Mouse (Mus musculus): ENCODE data around the gene Plk5. TPM values are rescaled to one million over a fixed set of nuclear protein-coding genes. Genes with fewer than 3 reads are reported as not detected.
A peak's percentile ranks its signal among the peaks of the same experiment; 100 is the strongest.

Gene Plk5
- 6.0 and 17.4 TPM in 2 replicates for total RNA-seq (2012; rRNA removed)

DNA sequence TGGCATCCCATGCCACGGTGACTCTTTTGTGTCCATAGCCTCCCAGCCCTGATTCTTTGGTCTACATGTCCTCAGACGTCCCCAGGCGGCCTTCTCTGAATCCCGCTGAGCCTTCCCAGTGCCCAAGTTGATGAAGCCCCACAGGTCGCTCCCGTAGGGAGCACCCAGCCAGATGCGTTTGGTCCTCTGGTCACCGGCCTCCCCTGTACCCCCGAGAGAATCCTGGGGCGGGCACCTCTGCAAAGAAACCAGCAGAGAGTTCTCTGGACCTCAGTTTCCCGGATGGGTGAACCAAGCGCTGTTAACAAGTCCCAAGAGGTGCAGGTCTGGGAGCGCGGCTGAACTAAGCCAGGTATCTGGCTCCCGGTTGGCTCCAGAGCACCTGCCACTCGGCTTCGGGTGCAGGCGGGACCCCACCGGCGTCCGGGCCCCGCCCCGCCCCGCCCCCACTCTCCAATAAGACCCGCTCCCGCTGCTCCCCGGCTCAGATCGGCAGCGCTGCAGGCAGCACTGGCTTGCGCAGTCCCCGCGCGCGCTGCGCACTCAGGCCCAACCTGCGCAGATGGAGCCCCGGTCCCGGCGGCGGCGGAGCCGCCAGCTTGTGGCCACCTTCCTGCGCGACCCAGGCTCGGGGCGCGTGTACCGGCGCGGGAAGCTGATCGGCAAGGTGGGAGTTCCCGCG, at the start of gene Plk5:
Gene Plk5 (plus strand): TSS at position 459 of the 682 bp plus-strand sequence.
- in situ Hi-C loops (cut with MboI; ENCODE audit: low sequenced_read_pairs in 2 of 2, unreplicated experiment in 2 of 2), result no loop called here
- H3K36me3 ChIP-seq (ENCODE audit: control insufficient read depth, insufficient read depth, low read length, poor library complexity, severe bottlenecking), result no peaks in the 10 kb centered on the region
- TF ChIP-seq MAFK (IDR thresholded peaks at IDR 0.05; ENCODE audit: insufficient read depth, low read depth, low read length) (no peak), HCFC1 (IDR thresholded peaks at IDR 0.05; ENCODE audit: borderline replicate concordance, insufficient read depth, low read length) (no peak), ZNF384 (IDR thresholded peaks at IDR 0.05; ENCODE audit: low read depth, low read length) (no peak), CHD2 (IDR thresholded peaks at IDR 0.05; ENCODE audit: low read depth, low read length) (no peak), ZC3H11A (IDR thresholded peaks at IDR 0.05; ENCODE audit: borderline replicate concordance, low read depth, low read length) (no peak)
- no peak within 1 kb of the TSS for H3K27ac ChIP-seq (ENCODE audit: insufficient read depth, low read depth, low read length, poor library complexity, severe bottlenecking)
- H3K4me3 ChIP-seq (ENCODE audit: insufficient read depth in 1 of 2, low read depth in 1 of 2, low read length in 2 of 2, poor library complexity in 1 of 2, severe bottlenecking in 1 of 2), result peak within 1 kb of the TSS; percentile 48 to 71
- DNase-seq (ENCODE audit: low read depth, low spot score), result no peak
- no peaks in the 10 kb centered on the region for H3K9me3 ChIP-seq (ENCODE audit: control insufficient read depth, insufficient read depth, low read depth, low read length)
- peaks cover 3 to 7% of the 10 kb centered on the region in 2 experiments; a peak in 2 of 4 replicates for H3K4me1 ChIP-seq (ENCODE audit: control insufficient read depth in 2 of 2, insufficient read depth in 2 of 2, low read length in 2 of 2, poor library complexity in 1 of 2)
- H3K9ac ChIP-seq (ENCODE audit: insufficient read depth, low read depth, low read length, poor library complexity, severe bottlenecking), result peak within 1 kb of the TSS; percentile 75

DNA sequence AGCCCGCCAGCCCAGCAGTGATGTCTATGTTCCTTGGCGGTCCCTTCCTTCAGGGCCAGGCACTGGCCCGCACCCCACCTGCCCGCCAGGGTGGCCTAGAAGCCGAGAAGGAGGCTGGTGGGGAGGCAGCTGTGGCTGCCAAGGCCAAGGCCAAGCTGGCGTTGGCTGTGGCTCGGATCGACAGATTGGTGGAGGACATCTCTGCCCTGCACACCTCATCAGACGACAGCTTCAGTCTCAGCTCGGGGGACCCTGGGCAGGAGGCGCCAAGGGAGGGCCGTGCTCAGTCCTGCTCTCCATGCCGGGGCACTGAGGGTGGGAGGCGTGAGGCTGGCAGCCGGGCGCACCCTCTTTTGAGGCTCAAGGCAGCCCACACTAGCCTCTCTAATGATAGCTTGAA, 44.7 kb upstream of the Plk5 start:
- TF ChIP-seq CHD2 (IDR thresholded peaks at IDR 0.05; ENCODE audit: low read depth, low read length), result no peak
- no peak for TF ChIP-seq MAFK (IDR thresholded peaks at IDR 0.05; ENCODE audit: insufficient read depth, low read depth, low read length)
- H3K36me3 ChIP-seq (ENCODE audit: control insufficient read depth, insufficient read depth, low read length, poor library complexity, severe bottlenecking), result no peaks in the 10 kb centered on the region
- H3K4me3 ChIP-seq (ENCODE audit: insufficient read depth in 1 of 2, low read depth in 1 of 2, low read length in 2 of 2, poor library complexity in 1 of 2, severe bottlenecking in 1 of 2), result peak overlapping the region; percentile 34
- H3K27ac ChIP-seq (ENCODE audit: insufficient read depth, low read depth, low read length, poor library complexity, severe bottlenecking), result no peak overlapping the region
- H3K9me3 ChIP-seq (ENCODE audit: control insufficient read depth, insufficient read depth, low read depth, low read length), result no peaks in the 10 kb centered on the region
- H3K4me1 ChIP-seq (ENCODE audit: control insufficient read depth in 2 of 2, insufficient read depth in 2 of 2, low read length in 2 of 2, poor library complexity in 1 of 2), result peaks cover 0 to 24% of the 10 kb centered on the region in 2 experiments; a peak in 2 of 4 replicates
- DNase-seq (ENCODE audit: low read depth, low spot score), result no peak
- in situ Hi-C loops (cut with MboI; ENCODE audit: low sequenced_read_pairs in 2 of 2, unreplicated experiment in 2 of 2), result no loop called here
- 0 out of 2 replicates have a peak overlapping the region, but pooled peaks have one; percentile 5 for H3K9ac ChIP-seq (ENCODE audit: insufficient read depth, low read depth, low read length, poor library complexity, severe bottlenecking)

DNA sequence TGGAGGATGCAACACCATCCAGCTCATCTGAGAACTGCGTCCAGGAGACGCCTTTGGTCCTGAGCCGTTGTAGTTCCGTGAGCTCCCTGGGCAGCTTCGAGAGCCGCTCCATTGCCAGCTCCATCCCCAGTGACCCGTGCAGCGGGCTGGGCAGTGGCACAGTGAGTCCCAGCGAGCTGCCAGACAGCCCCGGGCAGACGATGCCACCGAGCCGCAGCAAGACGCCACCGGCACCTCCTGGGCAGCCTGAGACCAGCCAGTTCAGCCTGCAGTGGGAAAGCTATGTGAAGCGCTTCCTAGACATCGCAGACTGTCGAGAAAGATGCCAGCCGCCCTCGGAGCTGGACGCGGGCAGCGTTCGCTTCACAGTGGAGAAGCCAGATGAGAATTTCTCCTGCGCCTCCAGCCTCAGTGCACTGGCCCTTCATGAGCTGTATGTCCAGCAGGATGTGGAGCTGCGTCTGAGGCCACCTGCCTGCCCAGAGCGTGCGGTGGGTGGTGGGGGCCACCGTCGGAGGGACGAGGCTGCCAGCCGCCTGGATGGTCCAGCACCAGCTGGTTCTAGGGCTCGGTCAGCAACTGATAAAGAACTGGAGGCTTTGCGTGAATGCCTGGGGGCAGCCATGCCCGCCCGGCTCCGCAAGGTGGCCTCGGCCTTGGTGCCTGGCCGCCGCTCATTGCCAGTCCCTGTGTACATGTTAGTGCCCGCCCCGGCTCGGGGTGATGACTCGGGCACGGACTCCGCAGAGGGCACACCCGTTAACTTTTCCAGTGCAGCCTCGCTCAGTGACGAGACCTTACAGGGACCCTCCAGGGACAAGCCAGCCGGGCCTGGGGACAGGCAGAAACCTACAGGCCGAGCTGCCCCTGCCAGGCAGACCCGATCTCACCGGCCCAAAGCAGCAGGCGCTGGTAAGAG, 43.4 kb upstream of the Plk5 start:
- Histone ChIP-seq H3K27ac (ENCODE audit: insufficient read depth, low read depth, low read length, poor library complexity, severe bottlenecking) (no peak overlapping the region), H3K4me1 (ENCODE audit: control insufficient read depth in 2 of 2, insufficient read depth in 2 of 2, low read length in 2 of 2, poor library complexity in 1 of 2) (peaks cover 0 to 24% of the 10 kb centered on the region in 2 experiments; a peak in 2 of 4 replicates), H3K4me3 (ENCODE audit: insufficient read depth in 1 of 2, low read depth in 1 of 2, low read length in 2 of 2, poor library complexity in 1 of 2, severe bottlenecking in 1 of 2) (peak overlapping the region; percentile 44 to 49; a peak in 2 of 4 replicates), H3K9me3 (ENCODE audit: control insufficient read depth, insufficient read depth, low read depth, low read length) (no peaks in the 10 kb centered on the region), H3K9ac (ENCODE audit: insufficient read depth, low read depth, low read length, poor library complexity, severe bottlenecking) (peak overlapping the region; percentile 2; the same call in 1 of the 2 replicates), H3K36me3 (ENCODE audit: control insufficient read depth, insufficient read depth, low read length, poor library complexity, severe bottlenecking) (0 out of 2 replicates have a peak, but pooled peaks cover 3% of the 10 kb centered on the region)
- TF ChIP-seq MAFK (IDR thresholded peaks at IDR 0.05; ENCODE audit: insufficient read depth, low read depth, low read length) (no peak), HCFC1 (IDR thresholded peaks at IDR 0.05; ENCODE audit: borderline replicate concordance, insufficient read depth, low read length) (no peak), ZNF384 (IDR thresholded peaks at IDR 0.05; ENCODE audit: low read depth, low read length) (no peak), ZC3H11A (IDR thresholded peaks at IDR 0.05; ENCODE audit: borderline replicate concordance, low read depth, low read length) (no peak), CHD2 (IDR thresholded peaks at IDR 0.05; ENCODE audit: low read depth, low read length) (no peak)
- in situ Hi-C loops (cut with MboI; ENCODE audit: low sequenced_read_pairs in 2 of 2, unreplicated experiment in 2 of 2), result no loop called here
- no peak for DNase-seq (ENCODE audit: low read depth, low spot score)

DNA sequence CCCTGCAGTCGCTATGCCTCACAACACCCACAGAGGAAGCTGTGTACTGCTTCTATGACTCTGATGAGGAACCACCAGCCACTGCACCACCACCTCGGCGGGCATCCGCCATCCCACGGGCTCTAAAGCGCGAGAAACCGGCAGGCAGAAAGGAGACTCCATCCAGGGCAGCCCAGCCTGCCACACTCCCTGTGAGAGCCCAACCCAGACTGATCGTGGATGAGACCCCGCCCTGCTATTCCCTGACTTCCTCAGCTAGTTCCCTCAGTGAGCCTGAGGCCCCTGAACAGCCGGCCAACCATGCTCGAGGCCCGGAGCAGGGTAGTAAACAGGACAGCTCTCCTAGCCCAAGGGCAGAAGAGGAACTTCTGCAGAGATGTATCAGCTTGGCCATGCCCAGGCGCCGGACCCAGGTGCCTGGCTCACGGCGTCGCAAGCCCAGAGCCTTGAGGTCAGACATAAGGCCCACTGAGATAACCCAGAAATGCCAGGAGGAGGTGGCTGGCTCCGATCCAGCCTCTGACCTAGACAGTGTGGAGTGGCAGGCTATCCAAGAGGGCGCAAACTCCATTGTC, 42.5 kb upstream of the Plk5 start:
- no peak overlapping the region for H3K9ac ChIP-seq (ENCODE audit: insufficient read depth, low read depth, low read length, poor library complexity, severe bottlenecking)
- H3K4me1 ChIP-seq (ENCODE audit: control insufficient read depth in 2 of 2, insufficient read depth in 2 of 2, low read length in 2 of 2, poor library complexity in 1 of 2), result peaks cover 0 to 24% of the 10 kb centered on the region in 2 experiments; a peak in 2 of 4 replicates
- no peak for DNase-seq (ENCODE audit: low read depth, low spot score)
- in situ Hi-C loops (cut with MboI; ENCODE audit: low sequenced_read_pairs in 2 of 2, unreplicated experiment in 2 of 2), result no loop called here
- no peak for TF ChIP-seq MAFK (IDR thresholded peaks at IDR 0.05; ENCODE audit: insufficient read depth, low read depth, low read length)
- H3K27ac ChIP-seq (ENCODE audit: insufficient read depth, low read depth, low read length, poor library complexity, severe bottlenecking), result no peak overlapping the region
- no peaks in the 10 kb centered on the region for H3K9me3 ChIP-seq (ENCODE audit: control insufficient read depth, insufficient read depth, low read depth, low read length)
- H3K4me3 ChIP-seq (ENCODE audit: insufficient read depth in 1 of 2, low read depth in 1 of 2, low read length in 2 of 2, poor library complexity in 1 of 2, severe bottlenecking in 1 of 2), result peak overlapping the region; percentile 44 to 49; a peak in 2 of 4 replicates
- H3K36me3 ChIP-seq (ENCODE audit: control insufficient read depth, insufficient read depth, low read length, poor library complexity, severe bottlenecking), result 0 out of 2 replicates have a peak, but pooled peaks cover 3% of the 10 kb centered on the region
